Mouse (Mus musculus) C2C12 (cell line): ENCODE data around the gene 9330161L09Rik.

Source experiments
- CEBPB ChIP-seq: IDR thresholded peaks from one replicate; pipeline ENCODE4 v1.6.1; 2011; ENCODE audit warnings: low read depth, mild to moderate bottlenecking, control low read depth, moderate library complexity
- CTCF ChIP-seq: IDR thresholded peaks from one replicate; pipeline ENCODE4 v1.5.1; 2011; ENCODE audit not compliant: control insufficient read depth, insufficient read depth, insufficient read length
- FOSL1 ChIP-seq: IDR thresholded peaks from one replicate; pipeline ENCODE4 v1.8.0; 2011; ENCODE audit warnings: mild to moderate bottlenecking, low read length; ENCODE audit not compliant: poor library complexity, insufficient read depth, severe bottlenecking
- MYOG ChIP-seq: IDR thresholded peaks from one replicate; pipeline ENCODE4 v1.6.1; 2011; ENCODE audit not compliant: control insufficient read depth, insufficient read length; ENCODE audit errors: extremely low read depth

DNA sequence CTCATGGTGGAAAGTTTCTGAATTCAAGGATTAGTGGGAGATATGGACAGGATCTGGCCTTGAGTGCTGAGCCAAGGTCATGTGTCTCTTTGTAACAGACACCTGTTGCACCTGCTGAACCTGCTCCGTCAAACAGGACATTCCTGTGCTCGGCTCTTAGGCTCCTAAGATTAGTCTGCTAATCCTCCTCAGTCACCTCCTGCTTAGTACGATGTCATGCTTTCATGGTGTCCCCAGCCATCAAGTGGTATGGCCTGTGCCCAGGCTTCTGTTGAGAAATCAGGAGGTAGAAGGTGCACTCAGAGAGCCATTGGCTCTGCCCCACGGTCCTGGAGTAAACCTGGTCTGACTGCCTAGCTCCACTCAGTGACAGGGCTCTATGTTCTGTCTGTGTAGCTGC lies 36.8 kb downstream of the 9330161L09Rik start:
- TF ChIP-seq CTCF (no peak), CEBPB (no peak), MYOG (no peak), FOSL1 (no peak)
